Mouse (Mus musculus): Measurements from ENCODE around the gene Slk. TPM values are rescaled to one million over a fixed set of nuclear protein-coding genes. Genes with fewer than 3 reads are reported as not detected.

Gene Slk
- total RNA-seq (2021), result 10 to 100 TPM; 61.1 to 70.0 TPM
- long read RNA-seq, experiment 1, full-length matches to known transcripts, result 1 of 4 reads
- long read RNA-seq, experiment 1, partial matches to known transcripts, result 0 of 4 reads
- long read RNA-seq, experiment 1, other reads (novel, unspliced or antisense), result 3 of 4 reads
- long read RNA-seq, experiment 2, full-length matches to known transcripts, result 12 of 35 reads
- long read RNA-seq, experiment 2, partial matches to known transcripts, result 17 of 35 reads
- long read RNA-seq, experiment 2, other reads (novel, unspliced or antisense), result 6 of 35 reads

DNA sequence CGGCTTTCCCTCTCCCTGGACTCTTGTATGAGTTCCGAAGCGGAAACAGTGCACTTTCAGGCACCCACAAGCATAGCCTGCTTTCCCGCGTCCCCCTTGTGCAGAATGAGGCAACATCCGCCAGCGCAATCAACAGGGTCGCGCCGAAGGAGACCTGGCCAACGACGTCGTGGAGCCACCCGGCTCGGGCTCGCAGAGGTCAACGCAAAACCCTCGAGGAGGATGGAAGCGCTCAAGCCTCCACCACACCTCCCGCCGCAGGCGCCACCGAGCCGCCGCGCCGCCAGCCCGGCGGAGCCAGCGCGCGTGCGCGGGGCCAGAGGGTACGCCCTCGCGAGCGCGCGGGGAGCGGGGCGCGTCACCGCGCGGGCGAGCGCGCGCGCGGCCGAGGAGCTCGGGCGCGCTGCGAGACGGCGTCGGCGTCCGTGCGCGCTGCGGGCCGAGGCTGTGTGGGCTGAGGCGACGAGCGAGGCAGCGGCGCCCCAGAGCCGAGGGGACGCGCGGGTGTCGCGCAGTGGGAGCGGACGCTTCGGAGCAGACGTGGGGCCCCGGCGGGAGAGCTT is at the start of gene Slk:
Gene Slk, plus strand, starts transcription at position 454 of the 563 bp plus-strand sequence.
- peak; percentile 54 to 67 for DNase-seq (ENCODE audit: low spot score in 2 of 2)

GRCm38 (mm10) chr19:47531309-47531708 is 48.2 kb upstream of the Slk start:
- no peak for DNase-seq (ENCODE audit: low spot score in 2 of 2)

DNA sequence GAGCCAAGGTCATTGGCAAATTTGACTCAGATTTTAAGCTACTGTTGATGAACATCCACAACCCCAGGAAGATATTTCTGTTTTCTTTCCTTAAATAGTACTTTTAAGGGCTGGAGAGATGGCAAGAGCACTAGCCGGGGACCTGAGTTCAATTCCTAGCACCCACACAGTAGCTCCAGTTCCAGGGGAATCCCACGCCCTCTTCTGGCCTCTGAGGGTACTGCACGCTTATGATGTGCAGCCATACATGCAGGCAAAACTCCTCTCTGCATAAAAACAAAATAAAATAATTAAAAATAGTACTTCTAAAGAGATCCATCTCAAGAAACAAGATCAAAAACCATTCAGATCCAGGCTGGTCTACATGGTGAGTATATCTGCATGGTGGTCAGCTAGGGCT is 47.0 kb upstream of the Slk start:
- no peak for DNase-seq (ENCODE audit: low spot score in 2 of 2)

GRCm38 (mm10) chr19:47534131-47534530 is 45.3 kb upstream of the Slk start:
- DNase-seq (ENCODE audit: low spot score in 2 of 2), result no peak

GRCm38 (mm10) chr19:47536521-47537299 is 42.8 kb upstream of the Slk start:
- peak; percentile 92 to 96 for DNase-seq (ENCODE audit: low spot score in 2 of 2)

- DNase-seq (ENCODE audit: low spot score in 2 of 2), result no peak
Observed at GRCm38 (mm10) chr19:47537300-47537792, 42.1 kb upstream of the Slk start, which contains the start of gene Stn1. Gene Stn1, minus strand, starts transcription at chr19:47537507.

DNA sequence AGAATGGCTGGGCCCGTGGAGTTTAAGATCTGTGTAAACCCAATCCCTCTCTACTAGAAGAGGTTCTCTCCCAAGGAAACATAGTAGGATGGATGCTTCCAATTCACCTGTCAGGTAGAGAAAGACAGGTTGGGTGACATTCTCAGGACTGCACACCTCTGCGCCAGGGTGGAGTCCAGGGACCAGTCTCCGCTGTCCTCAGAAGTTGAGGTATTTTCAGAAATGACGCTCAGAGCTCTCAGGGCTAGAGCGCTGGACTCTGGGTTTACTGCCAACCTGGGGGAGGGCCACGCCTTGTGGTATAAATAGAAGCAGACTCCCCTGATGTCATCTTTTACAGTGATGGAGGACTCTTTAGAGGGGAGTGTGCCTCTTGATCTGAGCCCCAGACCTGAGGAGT is 41.6 kb upstream of the Slk start:
- no peak for DNase-seq (ENCODE audit: low spot score in 2 of 2)

DNA sequence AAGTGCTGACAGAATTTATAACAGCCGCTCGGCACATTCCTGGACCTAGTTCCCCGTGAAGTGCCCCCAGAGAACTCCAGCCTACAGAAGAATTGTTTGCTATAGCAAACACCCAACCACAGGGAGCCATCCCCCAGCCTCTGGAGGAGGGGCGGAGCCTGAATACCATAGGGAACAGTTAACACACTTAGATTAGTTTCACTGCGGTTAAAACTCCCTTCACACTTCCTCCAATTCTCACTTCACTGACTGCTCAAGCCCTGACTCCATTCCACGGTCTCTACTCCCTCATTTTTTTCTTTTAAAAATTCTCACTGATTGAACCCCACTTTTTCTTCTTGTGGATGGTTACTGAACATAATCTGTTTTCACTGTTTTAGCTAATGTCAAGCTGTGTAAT is 40.7 kb upstream of the Slk start:
- no peak for DNase-seq (ENCODE audit: low spot score in 2 of 2)

DNA sequence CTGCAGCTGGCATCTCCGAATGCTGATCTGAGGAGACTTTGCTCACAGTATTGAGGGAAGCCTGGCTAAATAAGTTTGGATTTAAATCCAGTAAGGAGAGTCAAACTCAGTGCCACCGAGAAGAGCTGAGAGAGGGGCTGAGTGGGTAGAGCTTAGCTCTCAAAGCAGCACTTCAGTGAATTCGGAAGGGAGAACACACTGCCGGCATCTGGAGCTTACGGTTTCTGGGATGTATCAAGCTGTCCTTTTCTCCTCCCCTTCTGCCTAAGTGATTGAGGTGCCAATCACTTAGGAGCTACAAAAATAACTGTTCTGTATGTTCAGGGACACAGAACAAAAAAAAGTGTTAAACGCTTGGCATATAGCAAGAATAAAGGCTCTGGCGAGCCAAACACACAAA is 37.0 kb upstream of the Slk start:
- DNase-seq (ENCODE audit: low spot score in 2 of 2), result no peak

- no peak for DNase-seq (ENCODE audit: low spot score in 2 of 2)
Observed at GRCm38 (mm10) chr19:47545055-47545454, 34.4 kb upstream of the Slk start.

DNA sequence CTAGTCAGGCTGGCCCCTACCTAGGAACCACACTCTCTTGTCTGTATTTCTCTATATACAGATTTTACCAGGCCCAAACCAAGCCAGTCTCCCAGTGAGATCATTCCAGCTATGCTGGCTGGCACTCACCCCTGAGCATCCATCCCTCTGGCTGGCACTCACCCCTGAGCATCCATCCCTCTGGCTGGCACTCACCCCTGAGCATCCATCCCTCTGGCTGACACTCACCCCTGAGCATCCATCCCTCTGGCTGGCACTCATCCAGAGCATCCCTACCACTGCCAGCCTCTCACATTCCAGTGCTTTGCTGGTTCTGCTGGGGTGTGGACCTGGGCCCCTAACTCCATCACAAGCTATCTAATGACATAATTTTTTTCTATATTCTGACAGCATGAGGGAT is 34.0 kb upstream of the Slk start:
- no peak for DNase-seq (ENCODE audit: low spot score in 2 of 2)

- DNase-seq (ENCODE audit: low spot score in 2 of 2), result no peak
Observed at GRCm38 (mm10) chr19:47548432-47549076, 30.9 kb upstream of the Slk start.

GRCm38 (mm10) chr19:47549174-47549573 is 30.3 kb upstream of the Slk start:
- no peak for DNase-seq (ENCODE audit: low spot score in 2 of 2)

GRCm38 (mm10) chr19:47549584-47549983 is 29.9 kb upstream of the Slk start:
- DNase-seq (ENCODE audit: low spot score in 2 of 2), result no peak

DNA sequence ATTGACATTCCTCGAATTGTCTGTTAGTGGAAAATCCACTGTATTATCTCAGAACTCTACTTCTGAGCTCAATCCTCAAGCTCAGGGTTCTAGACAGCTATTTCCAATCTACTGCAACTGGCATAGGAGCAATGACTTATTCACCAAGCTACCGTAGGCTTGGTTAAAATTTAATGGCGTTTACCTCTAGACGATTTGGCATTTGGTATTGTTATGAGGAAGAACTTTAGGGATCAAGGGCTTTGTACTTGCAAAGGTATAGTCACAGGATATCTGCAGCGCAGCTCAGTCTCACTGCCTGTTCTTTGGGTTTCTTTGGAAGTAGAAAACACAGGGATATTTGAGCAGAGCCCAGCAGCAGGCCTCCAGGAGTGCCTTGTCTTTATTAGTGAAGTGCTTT is 20.3 kb upstream of the Slk start:
- DNase-seq (ENCODE audit: low spot score in 2 of 2), result no peak

DNA sequence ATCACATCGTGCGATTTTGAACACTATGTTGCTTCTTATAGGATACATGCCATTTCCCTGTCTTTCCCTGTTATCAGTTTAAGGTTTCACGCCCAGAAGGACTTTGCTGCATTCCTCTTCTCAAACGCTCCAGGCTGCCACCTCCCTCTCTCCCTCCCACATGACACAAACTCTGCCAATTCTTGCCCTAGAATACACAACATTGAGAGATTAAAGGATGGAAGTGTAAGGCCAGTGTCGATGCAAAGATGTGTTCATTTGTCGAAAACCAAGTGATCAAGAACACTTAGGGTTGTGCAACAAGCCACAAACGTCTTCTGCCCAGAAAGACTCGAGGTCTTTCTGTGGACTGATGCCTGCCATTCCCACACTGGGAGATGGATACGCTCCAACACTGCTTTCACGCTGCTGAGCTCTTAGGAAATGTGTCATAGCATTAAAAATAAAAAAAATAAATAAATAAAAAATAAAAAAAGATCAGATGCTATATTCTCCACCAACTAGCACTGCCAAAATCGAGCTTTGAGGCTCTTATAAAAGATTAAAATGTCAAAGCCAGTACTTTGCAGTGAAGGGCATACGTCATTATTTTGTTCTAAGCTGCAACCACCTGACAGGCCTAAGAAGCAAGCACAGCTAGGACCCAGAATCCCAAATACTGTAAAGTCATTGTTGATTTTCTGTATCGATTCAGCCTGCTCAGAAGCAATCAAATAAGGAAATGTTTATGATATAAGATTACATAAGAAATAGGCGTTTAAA is 19.5 kb upstream of the Slk start:
- no peak for DNase-seq (ENCODE audit: low spot score in 2 of 2)

DNA sequence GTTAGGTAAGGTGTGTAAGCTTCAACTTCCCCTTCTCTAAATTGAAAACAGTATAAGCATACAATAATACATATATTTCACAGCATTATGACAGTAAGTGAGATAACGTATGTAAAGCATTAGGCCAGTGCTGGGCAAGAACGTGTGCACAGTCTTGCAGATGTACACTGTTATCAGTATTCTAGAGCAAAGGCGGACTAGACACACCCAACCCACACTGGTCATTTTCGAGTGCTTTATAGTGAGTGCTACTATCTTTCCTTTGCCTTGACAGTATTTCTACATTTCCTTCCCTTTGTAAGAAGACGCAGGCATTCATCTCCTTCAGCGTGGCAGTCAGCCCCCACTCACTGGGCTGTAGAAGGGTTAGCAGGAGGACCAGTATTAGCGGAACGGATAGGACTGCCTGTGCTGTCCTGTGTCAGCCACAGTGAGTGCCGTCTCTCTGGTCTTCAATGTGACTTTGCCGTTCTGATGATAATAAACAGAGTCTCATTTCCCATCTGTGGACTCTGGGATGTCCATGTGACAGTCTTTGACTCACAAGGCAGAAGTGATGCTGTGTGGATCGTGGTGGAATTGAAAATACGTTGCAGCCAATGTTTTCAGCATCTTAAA is 18.8 kb upstream of the Slk start:
- DNase-seq (ENCODE audit: low spot score in 2 of 2), result no peak

- DNase-seq (ENCODE audit: low spot score in 2 of 2), result no peak
Observed at GRCm38 (mm10) chr19:47561996-47562441, 17.5 kb upstream of the Slk start.

DNA sequence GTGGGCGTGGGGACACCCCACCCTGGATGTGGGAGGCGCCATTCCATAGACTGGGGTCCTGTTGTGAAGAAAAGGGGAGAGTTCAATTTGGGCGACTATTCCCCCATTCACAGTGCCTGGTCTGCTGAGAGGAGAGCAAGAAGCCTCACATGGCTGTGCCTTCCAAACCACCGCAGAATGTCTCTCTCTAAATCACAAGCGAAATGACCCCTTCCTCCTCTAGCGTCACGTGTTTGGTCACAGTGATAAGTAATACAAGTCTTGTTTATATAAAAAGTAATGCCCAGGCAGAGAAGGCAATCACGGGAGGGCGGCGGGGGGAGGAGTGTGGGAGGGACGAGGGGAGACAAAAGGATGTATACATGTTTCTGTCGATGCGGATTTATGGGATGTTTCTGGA is 15.8 kb upstream of the Slk start:
- DNase-seq (ENCODE audit: low spot score in 2 of 2), result no peak

GRCm38 (mm10) chr19:47565031-47565654 is 14.3 kb upstream of the Slk start:
- DNase-seq (ENCODE audit: low spot score in 2 of 2), result no peak
